ENCODE assay signal across 8 mouse cellular contexts in genomic region chr13:101760001-101760687, GRCm38 (mm10). TPM values are rescaled to one million over a fixed set of nuclear protein-coding genes. Genes with fewer than 3 reads are reported as not detected.
DNase-seq lines count a peak whose midpoint lies in the region; ATAC-seq and TF ChIP-seq lines count a peak whose summit lies in the region.

No protein-coding gene starts in this region.

- TF ChIP-seq POLR2A in kidney, adult 2 months (IDR thresholded peaks at IDR 0.05; ENCODE audit: low read depth, low read length) = no peak

- WGBS in kidney, adult 2 months = 42% methylated on average over 8 of the region's 8 CpGs
- WGBS in embryonic facial prominence, embryonic 15.5 days = 28% methylated on average over 8 of the region's 8 CpGs

- H3K9ac ChIP-seq in ES-E14 (ENCODE audit: insufficient read depth, low read depth, low read length, poor library complexity, severe bottlenecking) = no peak overlapping the region
- no peak overlapping the region for H3K9ac ChIP-seq in embryonic facial prominence, embryonic 15.5 days

- peaks cover 4% of the 10 kb centered on the region for H3K36me3 ChIP-seq in kidney, adult 2 months (ENCODE audit: control insufficient read depth, insufficient read depth, low read length)
- H3K36me3 ChIP-seq in ES-E14 (ENCODE audit: control insufficient read depth, insufficient read depth, low read length, poor library complexity, severe bottlenecking) = peaks cover 4% of the 10 kb centered on the region; the same call in 1 of the 2 replicates
- peaks cover 23% of the 10 kb centered on the region for H3K36me3 ChIP-seq in embryonic facial prominence, embryonic 15.5 days
- H3K36me3 ChIP-seq in megakaryocyte, embryonic 14.5 days (replicated peaks; ENCODE audit: low read length) = peaks cover 72% of the 10 kb centered on the region

- peaks cover 43% of the 10 kb centered on the region for H3K4me1 ChIP-seq in kidney, adult 2 months (ENCODE audit: control insufficient read depth, insufficient read depth, low read length)
- peaks cover 6 to 33% of the 10 kb centered on the region in 2 experiments; a peak in 3 of 4 replicates for H3K4me1 ChIP-seq in ES-E14 (ENCODE audit: control insufficient read depth in 2 of 2, insufficient read depth in 2 of 2, low read length in 2 of 2, poor library complexity in 1 of 2)
- H3K4me1 ChIP-seq in embryonic facial prominence, embryonic 15.5 days = peaks cover 73% of the 10 kb centered on the region
- H3K4me1 ChIP-seq in megakaryocyte, embryonic 14.5 days = peaks cover 86% of the 10 kb centered on the region

- peak; percentile 31 for DNase-seq in kidney, postnatal 14 days
- DNase-seq in kidney, adult 2 months = no peak
- no peak for DNase-seq in ES-E14 (ENCODE audit: low read depth, low spot score)
- no peak for DNase-seq in retina, postnatal 1 day
- no peak for DNase-seq in spleen, adult 12 weeks (ENCODE audit: low spot score)
- DNase-seq in frontal cortex, adult 2 months (ENCODE audit: extremely low spot score in 1 of 2, low spot score in 1 of 2) = no peak

- H3K4me3 ChIP-seq in kidney, adult 2 months (ENCODE audit: insufficient read depth, low read depth, low read length) = no peak overlapping the region
- no peak overlapping the region for H3K4me3 ChIP-seq in ES-E14 (ENCODE audit: insufficient read depth in 1 of 2, low read depth in 1 of 2, low read length in 2 of 2, poor library complexity in 1 of 2, severe bottlenecking in 1 of 2)
- H3K4me3 ChIP-seq in embryonic facial prominence, embryonic 15.5 days (replicated peaks) = no peak overlapping the region
- H3K4me3 ChIP-seq in megakaryocyte, embryonic 14.5 days (replicated peaks) = peak overlapping the region; percentile 5

- H3K9me3 ChIP-seq in ES-E14 (ENCODE audit: control insufficient read depth, insufficient read depth, low read depth, low read length) = no peaks in the 10 kb centered on the region
- no peaks in the 10 kb centered on the region for H3K9me3 ChIP-seq in embryonic facial prominence, embryonic 15.5 days (replicated peaks)
- no peaks in the 10 kb centered on the region for H3K9me3 ChIP-seq in megakaryocyte, embryonic 14.5 days

- TF ChIP-seq CTCF in kidney, adult 2 months (conservative IDR thresholded peaks at IDR 0.05; ENCODE audit: insufficient read depth, insufficient read length, low read depth, low read length) = no peak

- peak; percentile 56; the same call in 1 of the 2 replicates for ATAC-seq in embryonic facial prominence, embryonic 15.5 days (ENCODE audit: insufficient number of reproducible peaks, low FRiP score, low TSS enrichment, low read depth)

- no peaks in the 10 kb centered on the region for H3K27me3 ChIP-seq in kidney, adult 2 months (replicated peaks; ENCODE audit: control insufficient read depth, insufficient read depth, low read length)
- H3K27me3 ChIP-seq in embryonic facial prominence, embryonic 15.5 days = no peaks in the 10 kb centered on the region
- no peaks in the 10 kb centered on the region for H3K27me3 ChIP-seq in megakaryocyte, embryonic 14.5 days (replicated peaks)

- peak overlapping the region; percentile 22 for H3K4me2 ChIP-seq in embryonic facial prominence, embryonic 15.5 days (replicated peaks)

- in situ Hi-C loops in ES-E14 (cut with MboI; ENCODE audit: low sequenced_read_pairs in 2 of 2, unreplicated experiment in 2 of 2) = no loop called here

- no peak overlapping the region for H3K27ac ChIP-seq in kidney, adult 2 months (ENCODE audit: insufficient read depth, low read depth, low read length)
- no peak overlapping the region for H3K27ac ChIP-seq in ES-E14 (ENCODE audit: insufficient read depth, low read depth, low read length, poor library complexity, severe bottlenecking)
- H3K27ac ChIP-seq in embryonic facial prominence, embryonic 15.5 days (replicated peaks) = peak overlapping the region; percentile 65

TF ChIP-seq in ES-E14, 5 proteins besides CTCF, POLR2A, EP300 and RAD21:
- peak; percentile 40; the same call in 1 of the 2 replicates for TF ChIP-seq CHD2 (IDR thresholded peaks at IDR 0.05; ENCODE audit: low read depth, low read length)
- TF ChIP-seq ZC3H11A (IDR thresholded peaks at IDR 0.05; ENCODE audit: borderline replicate concordance, low read depth, low read length) = no peak

RNA-seq across cellular contexts. Expression of gene Pik3r1, which starts 7.9 kb away (rescaled TPM):
- 17.1 and 21.2 TPM in 2 replicates for polyA plus RNA-seq in kidney, adult 2 months (2012; rRNA removed)
- total RNA-seq in ES-E14 (2012; rRNA removed) = 6.7 and 7.3 TPM in 2 replicates
- polyA plus RNA-seq in embryonic facial prominence, embryonic 15.5 days (2015; fragmentation: Nextera tagmentation; extraction: Ambion mirVana) = 44.7 and 46.0 TPM in 2 replicates
- polyA plus RNA-seq in megakaryocyte, embryonic 14.5 days (2012; ENCODE audit: insufficient read depth, low replicate concordance) = 3.9 and 4.2 TPM in 2 replicates
- polyA plus RNA-seq in frontal cortex, adult 2 months (2012; rRNA removed) = 49.5 and 49.6 TPM in 2 replicates
